Mouse (Mus musculus) spleen, postnatal 0 days (tissue): Measurements from ENCODE around the gene Gabra4. TPM values are rescaled to one million over a fixed set of nuclear protein-coding genes. Genes with fewer than 3 reads are reported as not detected.

Source experiments
- polyA plus RNA-seq: library from polyadenylated mRNA; unstranded; fragments of >200 nt; fragmentation: Nextera tagmentation; extraction: Ambion mirVana; gene quantifications from 2 replicates; pipeline ENCODE4 v1.2.1, GENCODE M21; 2015

Gabra4 gene
- polyA plus RNA-seq, result 0.14 and 0.42 TPM in 2 replicates

GRCm38 (mm10) chr5:71658115-71658497 is at the start of gene Gabra4:
Gabra4 (minus strand) TSS chr5:71658308.

GRCm38 (mm10) chr5:71657482-71658114 is 510 bp downstream of the Gabra4 start, which contains the start of gene Gabrb1:
Gabrb1 (plus strand) TSS chr5:71658113.

GRCm38 (mm10) chr5:71548079-71548478 is 110.0 kb downstream of the Gabra4 start, which contains the start of gene Cox7b2:
Cox7b2 (minus strand) TSS chr5:71548205.

Other genes with a start within 250 kb of the Gabra4 start
- gene Cox7b2, start 110.1 kb downstream of the Gabra4 start, polyA plus RNA-seq, result not detected in 2 replicates
- 0.01 TPM in 2 replicates for gene Gabrb1, start 195 bp downstream of the Gabra4 start, polyA plus RNA-seq